Mouse (Mus musculus) MEL-GATA-1-ER (cell line): ENCODE measurements around the gene Gm5089.
"Not testable (repeated sequence)": the region's sequence is repeated elsewhere in the genome, so short reads cannot be mapped to it uniquely, and the experiment has no call there.

Experiments
- DNase-seq: peaks from one replicate; pipeline ENCODE4 v3.0.0-alpha.2; 2012; ENCODE audit warnings: low read depth; ENCODE audit errors: extremely low read depth

Gm5089 gene

GRCm38 (mm10) chr14:122464351-122464762 is 13.4 kb upstream of the Gm5089 start:
- DNase-seq, result no peak

- DNase-seq, result peak; percentile 45
Observed at GRCm38 (mm10) chr14:122463734-122464341, 12.9 kb upstream of the Gm5089 start.

- DNase-seq, result no peak
Observed at GRCm38 (mm10) chr14:122463080-122463691, 12.3 kb upstream of the Gm5089 start.

- peak; percentile 34 for DNase-seq
Observed at GRCm38 (mm10) chr14:122462689-122463079, 11.8 kb upstream of the Gm5089 start.

- no peak for DNase-seq
Observed at GRCm38 (mm10) chr14:122461966-122462365, 11.1 kb upstream of the Gm5089 start.

GRCm38 (mm10) chr14:122461500-122461899 is 10.6 kb upstream of the Gm5089 start:
- peak; percentile 20 for DNase-seq

GRCm38 (mm10) chr14:122460226-122460625 is 9.3 kb upstream of the Gm5089 start:
- no peak for DNase-seq

GRCm38 (mm10) chr14:122459776-122460175 is 8.9 kb upstream of the Gm5089 start:
- DNase-seq, result no peak

GRCm38 (mm10) chr14:122459332-122459731 is 8.4 kb upstream of the Gm5089 start:
- not testable (repeated sequence) for DNase-seq

- no peak for DNase-seq
Observed at GRCm38 (mm10) chr14:122455562-122455958, 4.6 kb upstream of the Gm5089 start.

- no peak for DNase-seq
Observed at GRCm38 (mm10) chr14:122454901-122455561, 4.1 kb upstream of the Gm5089 start.

GRCm38 (mm10) chr14:122453996-122454738 is 3.3 kb upstream of the Gm5089 start:
- DNase-seq, result no peak

- DNase-seq, result no peak
Observed at GRCm38 (mm10) chr14:122453388-122453995, 2.6 kb upstream of the Gm5089 start.

- no peak for DNase-seq
Observed at GRCm38 (mm10) chr14:122452701-122453387, 1.9 kb upstream of the Gm5089 start.

- no peak for DNase-seq
Observed at GRCm38 (mm10) chr14:122451551-122452145, 733 bp upstream of the Gm5089 start.

GRCm38 (mm10) chr14:122449601-122450495 is 1.1 kb downstream of the Gm5089 start:
- no peak for DNase-seq

GRCm38 (mm10) chr14:122436850-122437249 is 14.1 kb downstream of the Gm5089 start:
- no peak for DNase-seq

GRCm38 (mm10) chr14:122434039-122434438 is 16.9 kb downstream of the Gm5089 start:
- no peak for DNase-seq

GRCm38 (mm10) chr14:122432558-122432957 is 18.4 kb downstream of the Gm5089 start:
- no peak for DNase-seq

GRCm38 (mm10) chr14:122427654-122428053 is 23.3 kb downstream of the Gm5089 start:
- no peak for DNase-seq
